Mouse (Mus musculus): ENCODE measurements around the gene Ddx17.

DNA sequence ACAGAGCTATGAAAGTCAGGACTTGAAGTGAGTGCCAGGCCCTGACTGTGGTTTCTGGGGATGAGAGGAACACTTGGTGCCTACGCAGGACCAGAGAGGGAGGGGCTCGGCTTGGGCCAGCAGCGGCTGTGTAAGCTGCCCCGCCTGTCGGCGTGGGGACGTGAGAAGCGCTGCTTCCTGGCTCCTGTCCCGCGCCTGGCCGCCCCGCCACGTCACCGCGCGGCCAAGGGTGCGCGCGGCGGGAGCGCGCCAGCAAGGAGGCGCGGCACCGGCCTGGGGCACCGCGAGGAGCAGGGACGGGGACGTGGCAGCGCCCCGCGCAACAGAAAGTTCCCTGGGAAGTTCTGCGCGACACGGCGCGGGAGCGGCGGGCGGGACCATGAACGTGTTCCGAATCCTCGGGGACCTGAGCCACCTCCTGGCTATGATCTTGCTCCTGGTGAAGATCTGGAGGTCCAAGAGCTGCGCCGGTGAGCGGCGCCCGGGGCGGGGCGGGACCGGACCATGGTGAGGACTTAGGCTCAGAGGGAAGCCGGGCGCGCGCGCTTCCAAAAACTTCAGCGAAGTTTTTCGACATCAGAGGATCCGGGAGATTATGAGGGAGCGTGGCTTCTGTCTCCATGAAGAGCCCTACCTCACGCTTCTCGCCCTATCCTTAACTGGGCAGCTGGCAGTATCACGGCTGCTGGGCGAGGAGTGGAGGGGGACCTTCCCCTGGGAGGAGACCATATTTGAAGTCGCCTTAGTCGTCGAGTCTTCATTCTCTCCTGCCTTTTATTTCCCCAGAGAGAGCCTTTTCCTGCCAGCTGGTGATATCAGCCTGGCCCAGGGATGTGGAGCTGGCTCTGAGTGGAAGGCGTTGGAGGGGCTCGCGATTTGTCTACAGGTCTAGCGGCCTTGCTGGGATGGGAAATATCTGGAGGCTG is 30.1 kb downstream of the Ddx17 start, which contains the start of gene Kdelr3:
- TF ChIP-seq NELFE (IDR thresholded peaks at IDR 0.05; ENCODE audit: low read depth, low read length) (peak; percentile 45; the same call in 1 of the 2 replicates), SMC3 (IDR thresholded peaks at IDR 0.05; ENCODE audit: low read depth, low read length) (no peak), EP300 (IDR thresholded peaks at IDR 0.05; ENCODE audit: low read length) (no peak), CTCF (conservative IDR thresholded peaks at IDR 0.05 in 1 of 2, IDR thresholded peaks at IDR 0.05 in 1 of 2; ENCODE audit: low read depth in 2 of 2, low read length in 2 of 2) (no peak), HCFC1 (IDR thresholded peaks at IDR 0.05; ENCODE audit: low read depth, low read length) (no peak), ETS1 (conservative IDR thresholded peaks at IDR 0.05; ENCODE audit: low read depth, low read length) (no peak), KAT2A (IDR thresholded peaks at IDR 0.05; ENCODE audit: insufficient replicate concordance, low read length) (no peak), USF1 (IDR thresholded peaks at IDR 0.05; ENCODE audit: low read depth, low read length) (no peak)

Measured in CH12.LX (cell line).